Mouse (Mus musculus): ENCODE data around the gene Aldh16a1.

DNA sequence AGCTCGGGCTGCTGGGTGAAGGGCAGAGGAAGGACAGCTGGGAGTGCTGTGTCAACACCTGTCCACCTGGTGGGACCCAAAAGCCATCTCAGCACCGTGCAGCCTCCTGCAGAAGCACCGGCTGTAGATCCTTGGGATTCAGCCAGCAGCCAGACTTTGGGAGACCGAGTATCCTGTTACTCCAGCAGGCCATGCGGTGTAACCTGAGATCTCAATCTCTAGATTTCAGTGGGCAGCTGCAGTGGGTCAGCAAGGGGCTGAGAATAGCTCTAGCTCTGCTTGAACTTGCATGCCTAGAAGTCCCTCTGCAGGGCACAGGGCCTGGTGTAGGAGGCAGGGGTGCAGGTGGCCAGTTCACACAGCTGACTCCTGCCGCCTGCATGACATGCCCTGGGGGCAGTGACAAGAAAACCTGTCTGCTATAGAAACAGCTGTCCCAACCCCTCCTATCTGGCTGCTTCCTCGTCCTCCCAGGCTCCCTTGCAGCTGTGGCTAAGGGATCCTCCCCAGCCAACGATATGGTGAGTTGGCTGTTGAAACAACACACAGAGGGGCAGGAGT is 37.5 kb upstream of the Aldh16a1 start:
- TF ChIP-seq CTCF (IDR thresholded peaks at IDR 0.05; ENCODE audit: low read depth, low read length) = no peak
- no peak for TF ChIP-seq TAL1 (conservative IDR thresholded peaks at IDR 0.05; ENCODE audit: low read depth, low read length)
- no peak for TF ChIP-seq GATA1 (IDR thresholded peaks at IDR 0.05; ENCODE audit: borderline replicate concordance, low read length)
- no peak for TF ChIP-seq POLR2AphosphoS5 (IDR thresholded peaks at IDR 0.05; ENCODE audit: insufficient replicate concordance, low read depth, low read length)
